Mouse (Mus musculus) lung, postnatal 4 days (tissue): Measurements from ENCODE around the gene Pcsk6.

Source experiments
- DNase-seq, 2 experiments: peaks; one replicate each; pipeline ENCODE4 v3.0.0; 2021

The Pcsk6 gene

GRCm38 (mm10) chr7:65945342-65945993, 83.9 kb downstream of the Pcsk6 start:
- DNase-seq: no peak

GRCm38 (mm10) chr7:65946397-65946796, 84.9 kb downstream of the Pcsk6 start:
- no peak for DNase-seq

GRCm38 (mm10) chr7:65948891-65949290, 87.4 kb downstream of the Pcsk6 start:
- no peak for DNase-seq

GRCm38 (mm10) chr7:65954583-65954982, 93.0 kb downstream of the Pcsk6 start:
- no peak for DNase-seq

GRCm38 (mm10) chr7:65955304-65956220, 94.0 kb downstream of the Pcsk6 start:
- DNase-seq: peak in 1 of 2 experiments; percentile 41

GRCm38 (mm10) chr7:65957245-65957644, 95.7 kb downstream of the Pcsk6 start:
- DNase-seq: no peak

- no peak for DNase-seq
Observed at GRCm38 (mm10) chr7:65958105-65958504, 96.6 kb downstream of the Pcsk6 start.

- no peak for DNase-seq
Observed at GRCm38 (mm10) chr7:65959221-65959924, 97.8 kb downstream of the Pcsk6 start.

- no peak for DNase-seq
Observed at GRCm38 (mm10) chr7:65962611-65963010, 101.1 kb downstream of the Pcsk6 start.

- no peak for DNase-seq
Observed at GRCm38 (mm10) chr7:65964398-65964797, 102.9 kb downstream of the Pcsk6 start.

- DNase-seq: no peak
Observed at GRCm38 (mm10) chr7:65971301-65971700, 109.8 kb downstream of the Pcsk6 start.

- no peak for DNase-seq
Observed at GRCm38 (mm10) chr7:65977286-65977685, 115.8 kb downstream of the Pcsk6 start.

GRCm38 (mm10) chr7:65977977-65978376, 116.4 kb downstream of the Pcsk6 start:
- DNase-seq: no peak

- DNase-seq: peak in 1 of 2 experiments; percentile 24
Observed at GRCm38 (mm10) chr7:65978996-65979823, 117.7 kb downstream of the Pcsk6 start.

- DNase-seq: no peak
Observed at GRCm38 (mm10) chr7:65980000-65980399, 118.5 kb downstream of the Pcsk6 start.

- no peak for DNase-seq
Observed at GRCm38 (mm10) chr7:65982057-65982456, 120.5 kb downstream of the Pcsk6 start.

- no peak for DNase-seq
Observed at GRCm38 (mm10) chr7:65988249-65988648, 126.7 kb downstream of the Pcsk6 start.

- no peak for DNase-seq
Observed at GRCm38 (mm10) chr7:65988709-65989108, 127.2 kb downstream of the Pcsk6 start.

- DNase-seq: no peak
Observed at GRCm38 (mm10) chr7:65992329-65992728, 130.8 kb downstream of the Pcsk6 start.

- no peak for DNase-seq
Observed at GRCm38 (mm10) chr7:65993410-65993809, 131.9 kb downstream of the Pcsk6 start.

GRCm38 (mm10) chr7:66001035-66001754, 139.7 kb downstream of the Pcsk6 start:
- no peak for DNase-seq

- no peak for DNase-seq
Observed at GRCm38 (mm10) chr7:66001797-66002196, 140.3 kb downstream of the Pcsk6 start.
